ENCODE assay signal across 36 mouse cellular contexts in the genomic region with DNA sequence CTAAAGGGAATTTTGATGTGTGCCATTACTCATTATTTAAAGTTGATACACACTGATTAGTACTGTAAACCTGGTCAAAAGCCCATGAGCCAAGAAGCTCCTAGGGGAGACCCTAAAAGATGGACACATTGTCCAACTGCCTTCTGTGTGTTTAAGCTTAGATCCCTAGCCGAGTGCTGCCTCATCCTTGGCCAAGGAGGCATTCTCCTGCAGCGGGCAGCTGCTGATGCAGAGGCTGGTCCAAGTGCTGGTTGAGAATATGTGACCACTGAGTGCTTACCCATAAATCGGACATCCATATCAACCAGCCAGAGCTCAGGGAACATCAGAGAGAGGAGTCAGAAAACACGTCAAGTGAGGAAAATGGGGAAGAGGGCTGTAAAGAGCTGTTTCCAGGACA.
"Had no signal": no experiment of that assay in that cellular context is flagged by ENCODE, and none has a peak within 500 bp of the region (broad histone marks: within the 10 kb centered on the region; RNA-seq: fewer than 3 reads in every experiment).

No protein-coding gene starts in this region.

- DNase-seq: heart, postnatal 10 days; heart, postnatal 14 days; heart, postnatal 36 days; heart, postnatal 4 days; kidney, adult 11 months; kidney, adult 18-20 months; kidney, adult 2 months; kidney, adult 8-10 months; kidney, adult 9 months; kidney, postnatal 10 days; kidney, postnatal 14 days; kidney, postnatal 25 days; kidney, postnatal 36 days; kidney, postnatal 4 days; layer of hippocampus, adult 9-11 months; layer of hippocampus, postnatal 36 days had no signal

- H3K9me3 ChIP-seq: heart, embryonic 10.5 days; heart, embryonic 12.5 days; heart, embryonic 13.5 days; heart, embryonic 15.5 days; hindbrain, embryonic 10.5 days; hindbrain, embryonic 12.5 days; hindbrain, embryonic 13.5 days; hindbrain, embryonic 15.5 days; intestine, embryonic 15.5 days; kidney, embryonic 15.5 days had no signal

- H3K4me3 ChIP-seq: heart, embryonic 10.5 days; heart, embryonic 12.5 days; heart, embryonic 13.5 days; heart, embryonic 15.5 days; hindbrain, embryonic 10.5 days; hindbrain, embryonic 12.5 days; hindbrain, embryonic 13.5 days; hindbrain, embryonic 15.5 days; intestine, embryonic 15.5 days; kidney, embryonic 15.5 days; layer of hippocampus, adult 2 months; left cerebral cortex, adult 2 months had no signal

- H3K9ac ChIP-seq: heart, embryonic 12.5 days; heart, embryonic 13.5 days; heart, embryonic 15.5 days; hindbrain, embryonic 12.5 days; hindbrain, embryonic 13.5 days; hindbrain, embryonic 14.5 days; hindbrain, embryonic 15.5 days; intestine, embryonic 15.5 days; kidney, embryonic 15.5 days had no signal

- H3K4me1 ChIP-seq: heart, embryonic 10.5 days; heart, embryonic 12.5 days; heart, embryonic 13.5 days; heart, embryonic 15.5 days; intestine, embryonic 15.5 days had no signal

- H3K4me2 ChIP-seq: heart, embryonic 11.5 days; heart, embryonic 12.5 days; heart, embryonic 13.5 days; heart, embryonic 15.5 days; hindbrain, embryonic 12.5 days; hindbrain, embryonic 13.5 days; hindbrain, embryonic 14.5 days; hindbrain, embryonic 15.5 days; intestine, embryonic 15.5 days; kidney, embryonic 15.5 days had no signal

- H3K36me3 ChIP-seq: heart, embryonic 10.5 days; heart, embryonic 12.5 days; heart, embryonic 13.5 days; heart, embryonic 15.5 days; hindbrain, embryonic 10.5 days; hindbrain, embryonic 12.5 days; hindbrain, embryonic 13.5 days; hindbrain, embryonic 15.5 days; intestine, embryonic 15.5 days; kidney, embryonic 15.5 days had no signal

- H3K27me3 ChIP-seq: heart, embryonic 12.5 days; heart, embryonic 13.5 days; heart, embryonic 15.5 days; hindbrain, embryonic 12.5 days; hindbrain, embryonic 13.5 days; hindbrain, embryonic 15.5 days; intestine, embryonic 15.5 days; kidney, embryonic 15.5 days had no signal

- ATAC-seq: hindbrain, embryonic 16.5 days; hindbrain, postnatal 0 days; inflammation-experienced regulatory T-cells, adult 6 months; intestine, embryonic 15.5 days; intestine, embryonic 16.5 days; intestine, postnatal 0 days had no signal

- H3K27ac ChIP-seq: heart, embryonic 10.5 days; heart, embryonic 13.5 days; heart, embryonic 15.5 days; hindbrain, embryonic 12.5 days; hindbrain, embryonic 13.5 days; hindbrain, embryonic 14.5 days; hindbrain, embryonic 15.5 days; hindbrain, postnatal 0 days; intestine, embryonic 15.5 days; kidney, embryonic 15.5 days; kidney, postnatal 0 days; layer of hippocampus, adult 2 months; left cerebral cortex, adult 2 months had no signal
